Mouse (Mus musculus) lung, postnatal 25 days (tissue): ENCODE measurements around the gene Ticam1.
"Not testable (repeated sequence)": the region's sequence is repeated elsewhere in the genome, so short reads cannot be mapped to it uniquely, and the experiment has no call there.

Source experiments
- DNase-seq: peaks from one replicate; pipeline ENCODE4 v3.0.0; 2022; ENCODE audit warnings: low spot score

The Ticam1 gene

DNA sequence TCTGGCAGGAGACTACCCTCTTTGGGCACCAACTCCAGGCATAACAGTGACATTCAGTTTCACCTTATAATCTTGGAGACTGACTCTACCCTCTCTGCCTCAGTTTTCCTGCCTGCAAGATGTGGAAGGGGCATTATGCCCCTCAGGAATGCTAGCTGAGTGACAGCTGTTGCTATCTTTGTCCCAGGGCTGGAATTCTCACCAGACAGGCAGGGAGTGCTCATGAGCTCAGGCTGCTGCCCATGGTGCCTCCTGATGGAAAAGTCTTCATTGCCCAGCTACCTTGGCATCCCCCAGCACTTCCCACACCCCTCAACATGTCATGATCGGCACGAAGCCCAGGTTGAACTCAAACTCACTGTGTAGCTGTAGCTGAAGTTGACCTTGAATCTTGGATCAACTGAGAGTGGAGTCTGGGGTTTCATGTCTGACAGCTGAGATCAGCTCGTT, 13.9 kb downstream of the Ticam1 start:
- no peak for DNase-seq

DNA sequence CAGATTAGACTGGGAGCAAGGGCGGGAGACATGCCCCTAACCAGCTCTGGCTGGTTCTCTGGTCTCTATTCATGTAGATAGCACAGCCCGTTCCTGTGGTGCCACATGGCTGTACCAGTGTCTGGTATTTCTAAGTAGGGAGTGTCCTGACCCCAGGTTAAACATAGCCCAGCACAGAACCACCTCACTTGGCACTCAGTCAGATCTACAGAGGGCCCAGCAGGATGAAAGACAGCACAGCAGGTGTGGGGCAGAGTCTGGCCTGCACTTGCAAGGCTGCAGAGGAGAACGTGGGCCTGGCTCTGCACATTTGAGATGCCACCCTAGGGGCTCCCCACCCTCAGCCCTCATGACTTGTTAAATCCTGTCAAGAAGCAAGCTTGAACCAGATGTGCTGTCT, 15.4 kb downstream of the Ticam1 start:
- peak; percentile 34 for DNase-seq

DNA sequence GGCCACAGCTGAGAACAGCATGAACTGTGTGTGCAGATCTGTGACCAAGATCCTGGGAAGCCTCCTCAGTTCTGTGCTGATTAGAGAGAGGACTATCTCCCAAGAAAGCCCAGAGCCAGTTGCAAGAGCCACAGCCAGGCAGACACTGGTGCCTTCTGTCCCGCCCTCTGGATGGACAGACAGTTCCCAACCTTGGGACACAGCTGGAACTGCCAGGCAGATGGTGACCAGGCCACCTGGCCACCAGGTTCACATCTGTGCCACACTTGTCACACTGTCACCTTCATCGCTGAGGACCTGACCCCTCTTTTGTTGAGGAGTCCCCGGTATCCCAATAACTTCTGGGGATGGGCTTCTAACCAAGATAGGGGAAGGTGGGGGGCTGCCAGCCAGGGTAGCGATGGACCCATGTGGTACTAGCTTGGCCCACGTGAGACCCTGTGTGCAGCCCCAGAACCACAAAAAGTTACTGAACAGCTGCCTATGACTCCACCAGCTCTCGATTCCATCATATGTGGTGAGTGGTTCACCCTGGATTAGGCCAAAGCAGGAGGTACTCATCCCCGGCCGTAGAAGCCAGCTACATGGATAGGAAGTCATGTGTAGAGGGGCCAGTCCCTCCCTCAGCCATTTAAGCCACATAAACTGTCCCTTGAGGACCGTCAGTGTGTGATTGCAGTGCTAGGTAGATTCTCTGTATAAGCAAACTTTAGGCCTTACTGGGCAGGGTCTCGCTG, 17.1 kb downstream of the Ticam1 start:
- no peak for DNase-seq

DNA sequence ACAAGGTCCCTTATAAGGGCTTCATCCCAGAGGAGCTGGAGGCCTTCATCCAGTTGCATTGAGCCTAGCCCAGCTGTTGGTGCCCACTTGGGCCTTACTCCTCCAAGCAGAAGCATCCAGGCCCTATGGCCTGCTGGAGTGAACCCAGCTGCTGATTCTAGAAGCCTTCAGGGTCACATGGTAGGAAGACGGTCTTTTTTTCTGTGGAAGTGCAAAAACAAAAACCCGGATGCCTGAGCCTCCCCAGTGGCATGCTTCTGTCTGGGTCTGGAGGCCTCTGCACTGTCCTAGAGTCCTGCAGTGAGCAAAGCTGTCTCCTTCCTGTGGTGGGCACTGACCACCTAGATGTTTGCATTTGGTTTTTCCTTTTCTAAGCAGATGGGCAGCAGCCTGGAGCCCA, 17.8 kb downstream of the Ticam1 start:
- not testable (repeated sequence) for DNase-seq

DNA sequence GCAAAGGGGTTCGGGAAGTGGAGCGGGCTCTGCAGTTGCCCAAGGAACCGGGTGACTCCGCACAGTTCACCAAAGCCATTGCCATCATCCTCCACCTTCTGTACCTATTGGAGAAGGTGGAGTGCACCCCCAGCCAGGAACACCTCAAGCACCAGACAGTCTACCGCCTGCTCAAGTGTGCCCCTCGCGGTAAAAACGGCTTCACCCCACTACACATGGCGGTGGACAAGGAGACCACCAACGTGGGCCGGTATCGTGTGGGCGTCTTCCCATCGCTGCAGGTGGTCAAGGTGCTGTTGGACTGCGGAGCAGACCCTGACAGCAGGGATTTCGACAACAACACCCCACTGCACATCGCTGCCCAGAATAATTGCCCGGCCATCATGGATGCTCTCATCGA, 18.3 kb downstream of the Ticam1 start:
- DNase-seq = not testable (repeated sequence)

DNA sequence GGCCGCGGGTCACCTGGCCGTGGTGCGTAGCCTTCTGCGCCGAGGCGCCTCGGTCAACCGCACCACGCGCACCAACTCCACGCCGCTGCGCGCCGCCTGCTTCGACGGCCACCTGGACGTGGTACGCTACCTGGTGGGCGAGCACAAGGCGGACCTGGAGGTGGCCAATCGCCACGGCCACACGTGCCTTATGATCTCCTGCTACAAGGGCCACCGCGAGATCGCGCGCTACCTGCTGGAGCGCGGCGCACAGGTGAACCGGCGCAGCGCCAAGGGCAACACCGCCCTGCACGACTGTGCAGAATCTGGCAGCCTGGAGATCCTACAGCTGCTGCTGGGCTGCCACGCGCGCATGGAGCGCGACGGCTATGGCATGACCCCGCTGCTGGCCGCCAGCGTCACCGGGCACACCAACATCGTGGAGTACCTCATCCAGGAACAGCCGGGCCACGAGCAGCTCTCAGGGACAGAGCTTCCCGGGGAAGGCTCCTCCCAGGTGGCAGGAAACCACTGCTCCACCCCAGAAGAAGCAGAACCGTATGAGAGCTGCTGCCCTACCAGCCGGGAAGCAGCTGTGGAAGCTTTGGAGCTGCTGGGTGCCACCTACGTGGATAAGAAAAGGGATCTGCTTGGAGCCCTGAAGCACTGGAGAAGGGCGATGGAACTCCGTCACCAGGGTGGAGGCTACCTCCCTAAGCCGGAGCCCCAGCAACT, 19.2 kb downstream of the Ticam1 start:
- DNase-seq = no peak

DNA sequence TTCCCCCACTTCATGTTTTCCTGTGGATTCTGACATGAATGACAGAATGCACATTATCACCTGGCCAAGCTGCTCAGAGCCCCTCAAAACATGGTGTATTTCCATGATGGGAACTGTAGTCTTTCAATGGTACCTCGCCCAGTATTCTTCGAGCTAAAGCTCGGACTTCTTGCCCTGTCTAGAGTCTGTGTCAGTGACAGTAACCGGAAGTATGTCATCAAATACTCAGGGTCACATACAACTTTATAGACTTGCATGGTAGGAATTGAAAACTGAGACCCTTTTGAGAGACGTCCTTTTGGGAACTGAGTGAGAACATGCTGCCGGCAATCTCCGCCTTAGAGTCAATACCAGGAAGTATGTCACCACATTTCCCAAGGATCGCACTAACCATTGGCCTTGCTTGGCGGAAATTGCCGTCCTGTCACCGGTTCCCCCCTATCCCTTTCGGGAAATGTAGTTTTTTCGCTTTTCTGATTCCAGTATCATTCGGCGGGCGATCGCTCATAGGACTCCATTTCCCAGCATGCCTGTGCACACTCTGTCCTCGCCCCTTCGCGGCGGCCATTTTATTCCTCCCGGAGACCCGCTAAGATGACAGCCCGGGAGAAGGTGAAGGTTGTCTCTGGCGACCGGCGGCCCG, 20.2 kb downstream of the Ticam1 start, which contains the start of gene Fem1a:
Gene Fem1a, plus strand, starts transcription at position 572 of the 643 bp plus-strand sequence.
- peak; percentile 99 for DNase-seq

DNA sequence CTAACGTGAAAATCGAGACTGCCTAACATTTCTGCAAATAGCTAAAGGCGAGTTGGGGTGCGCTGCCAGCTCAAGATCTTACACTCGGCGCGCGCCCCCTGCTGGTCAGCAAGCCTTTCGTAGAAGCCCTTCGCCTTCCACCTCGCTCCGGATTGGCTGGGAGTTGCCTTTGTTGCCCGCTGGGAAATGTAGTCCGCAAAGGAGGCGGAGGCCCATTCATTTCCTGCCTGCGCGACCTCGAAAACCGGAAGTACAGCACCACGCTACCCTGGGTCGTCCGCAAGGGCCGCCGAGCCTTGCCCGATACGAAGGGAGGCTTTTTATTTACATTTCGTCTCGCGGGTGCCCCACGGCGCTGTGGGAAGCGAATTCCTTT, 20.7 kb downstream of the Ticam1 start:
- DNase-seq = peak; percentile 99

DNA sequence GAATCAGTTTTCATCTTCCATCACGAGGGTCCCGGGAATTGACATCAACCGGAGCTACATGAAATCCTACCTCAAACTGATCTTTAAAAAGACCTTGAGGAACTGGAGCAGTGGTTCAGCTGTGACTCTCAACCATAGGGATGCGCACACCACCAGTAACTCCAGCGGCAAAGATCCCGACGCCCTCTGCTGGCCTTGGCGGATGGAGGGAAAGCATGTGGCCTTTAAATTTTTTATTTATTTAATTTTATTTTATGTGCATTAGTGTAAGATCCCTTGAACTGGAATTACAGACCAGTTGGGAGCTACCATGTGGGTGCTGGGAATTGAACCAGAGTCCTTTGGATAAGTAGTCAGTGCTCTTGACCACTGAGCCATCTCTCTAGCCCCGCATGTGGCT, 21.2 kb downstream of the Ticam1 start:
- DNase-seq = peak; percentile 24

DNA sequence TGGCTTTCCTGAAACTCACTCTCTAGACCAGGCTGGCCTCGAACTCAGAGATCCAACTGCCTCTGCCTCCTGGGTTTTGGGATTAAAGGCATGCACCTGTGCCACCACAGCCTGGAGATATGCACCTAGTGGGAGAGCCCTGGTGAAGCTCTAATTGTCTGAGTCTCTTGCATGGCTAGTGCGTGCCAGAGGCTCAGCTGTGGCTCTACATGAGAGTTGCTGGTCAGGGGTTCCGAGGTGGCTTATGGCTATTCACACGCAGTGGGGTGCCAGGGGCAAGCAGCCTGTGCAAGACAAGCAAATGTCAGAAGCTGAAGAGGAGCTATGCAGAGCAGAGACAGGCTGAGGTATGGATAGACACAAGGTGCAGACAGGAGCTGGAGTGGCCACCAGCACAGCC, 21.9 kb downstream of the Ticam1 start:
- no peak for DNase-seq

DNA sequence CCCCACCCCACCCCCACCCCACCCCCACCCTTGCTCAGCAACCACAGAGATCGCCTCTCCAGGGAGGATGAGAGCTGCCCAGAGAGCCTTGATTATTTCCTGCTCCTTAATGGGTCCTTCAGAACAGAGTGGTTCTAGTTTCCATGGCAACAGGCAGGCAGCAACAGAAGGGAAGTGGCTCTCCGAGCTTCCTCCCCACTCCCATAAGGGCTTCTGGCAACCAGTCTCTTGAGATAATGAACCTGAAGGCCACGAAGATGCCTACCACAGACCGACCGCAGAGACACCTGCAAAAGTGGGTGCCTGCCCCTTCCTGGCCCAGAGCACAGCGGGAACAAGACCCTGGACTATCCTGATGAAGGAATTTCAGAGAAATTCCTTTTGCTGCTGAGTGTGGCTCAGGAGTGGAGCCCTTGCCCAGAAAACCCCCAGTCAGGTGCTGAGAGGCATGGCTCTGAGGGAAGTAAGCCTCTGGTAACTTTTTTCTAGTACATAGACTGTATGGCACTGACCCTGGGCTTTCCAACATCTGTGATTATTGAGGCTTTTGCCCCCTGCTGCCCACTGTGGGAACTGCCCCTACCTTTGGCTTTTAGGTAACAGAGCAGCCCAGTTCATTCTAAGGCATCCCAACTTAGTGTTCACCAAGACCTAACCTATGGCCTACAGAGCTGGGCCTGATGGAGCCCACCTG, 25.3 kb downstream of the Ticam1 start:
- peak; percentile 79 for DNase-seq

DNA sequence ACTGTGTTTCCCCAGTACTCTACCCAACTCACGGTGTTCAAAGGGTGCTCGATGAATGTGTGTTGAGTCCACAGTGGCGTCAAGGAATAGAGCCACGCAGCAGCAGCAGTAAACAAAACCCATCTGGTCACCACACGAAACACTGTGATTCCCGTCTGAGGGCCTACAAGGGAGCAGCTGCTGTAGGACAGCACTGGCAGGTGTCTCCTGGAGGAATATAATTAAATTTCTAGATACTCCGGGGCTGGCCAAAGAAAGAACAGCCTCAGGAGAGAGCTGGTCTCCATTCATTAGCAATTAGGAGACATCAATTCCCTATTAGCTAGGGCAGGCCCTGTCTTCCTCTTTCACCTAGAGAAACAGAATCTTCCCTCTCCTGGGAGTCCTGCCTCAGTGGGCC, 31.0 kb downstream of the Ticam1 start:
- no peak for DNase-seq

DNA sequence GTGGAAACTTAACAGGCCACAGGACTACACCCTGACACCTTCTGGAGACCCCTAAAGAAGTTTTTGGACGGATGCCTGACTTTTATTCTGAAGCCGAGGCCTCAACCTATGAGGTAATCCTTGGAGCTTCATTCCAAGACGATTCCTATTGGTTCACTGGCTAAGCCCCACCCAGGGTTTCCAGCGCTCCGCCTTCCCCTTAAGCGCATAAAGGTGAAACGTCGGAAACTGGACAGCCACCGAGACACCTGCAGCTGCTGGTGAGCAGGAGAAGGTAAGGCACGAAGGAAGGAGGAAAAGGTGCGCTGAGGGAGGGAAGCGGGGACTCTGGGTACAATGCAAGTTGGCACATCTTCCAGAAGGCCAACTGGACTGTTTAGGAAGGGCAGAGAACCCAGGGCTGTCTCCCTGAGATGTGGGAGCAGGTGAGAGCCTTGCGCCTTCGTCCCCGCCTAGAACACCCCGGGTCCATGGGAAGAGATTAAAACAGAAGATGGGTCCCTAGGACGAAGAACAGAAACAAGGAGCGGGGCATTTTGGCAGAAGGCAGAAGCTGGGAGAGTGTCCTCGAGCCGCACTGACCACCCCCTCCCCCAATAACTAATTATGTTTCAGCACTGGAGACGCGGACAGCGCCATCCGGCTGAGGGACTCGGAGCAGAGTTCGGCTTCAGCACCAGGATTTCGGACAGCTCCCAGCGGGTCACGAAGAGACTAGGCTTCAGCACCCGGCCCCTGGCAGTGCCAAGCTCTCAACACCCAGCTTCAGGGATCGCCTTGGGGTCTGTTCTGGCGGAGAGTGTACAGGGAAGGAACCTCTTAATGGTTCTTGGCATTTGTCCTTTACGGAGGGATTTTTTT, 34.8 kb downstream of the Ticam1 start:
- DNase-seq = peak; percentile 87

DNA sequence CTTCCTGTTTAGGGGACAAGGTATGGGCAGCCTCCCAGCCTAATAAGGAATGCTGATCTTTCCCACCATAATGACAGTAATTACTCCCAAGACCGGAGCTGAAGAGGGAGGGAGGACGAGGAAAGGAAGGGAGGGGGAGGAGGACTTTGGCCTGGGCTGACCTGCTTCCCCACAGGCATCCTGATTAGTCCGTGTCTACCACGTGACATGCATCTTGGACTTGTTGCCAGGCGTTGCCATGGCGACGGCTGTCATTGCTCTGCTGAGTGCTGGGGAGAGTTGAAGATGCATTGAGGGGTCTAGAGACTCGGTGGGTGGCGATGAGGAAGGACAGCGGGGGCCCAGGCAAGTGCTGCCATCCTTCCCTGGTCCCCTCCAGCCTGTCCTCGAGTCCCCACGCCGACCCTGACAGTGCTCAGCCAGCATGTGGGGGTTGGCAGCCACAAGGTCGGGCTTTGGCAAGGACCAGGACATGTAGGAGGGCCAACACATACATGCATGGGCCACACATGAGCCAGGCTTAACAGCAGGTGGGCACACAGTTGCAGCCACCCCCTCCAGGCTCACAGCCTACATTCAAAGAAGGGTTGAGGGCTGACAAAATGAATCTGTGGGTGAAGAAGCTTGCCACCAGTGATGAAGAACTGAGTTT, 42.6 kb downstream of the Ticam1 start:
- no peak for DNase-seq

DNA sequence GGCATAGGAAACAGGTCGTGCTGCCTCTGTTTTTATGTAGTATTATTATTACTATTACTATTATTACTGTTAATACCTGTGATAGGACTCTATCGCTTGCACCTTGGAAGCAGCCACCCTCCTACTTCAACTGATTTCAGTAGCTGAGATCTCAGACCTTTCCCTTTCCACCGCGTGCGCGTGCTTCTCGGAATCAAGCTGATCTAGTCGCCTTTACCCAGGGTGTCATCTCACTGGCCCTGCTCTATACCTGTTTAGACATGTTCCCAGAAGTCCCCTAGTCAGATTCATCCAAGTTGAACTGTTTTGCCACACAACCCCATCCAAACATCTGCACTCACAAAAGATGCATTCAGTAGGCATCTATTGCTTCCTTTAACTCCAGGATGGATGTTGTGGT, 43.2 kb downstream of the Ticam1 start:
- no peak for DNase-seq

DNA sequence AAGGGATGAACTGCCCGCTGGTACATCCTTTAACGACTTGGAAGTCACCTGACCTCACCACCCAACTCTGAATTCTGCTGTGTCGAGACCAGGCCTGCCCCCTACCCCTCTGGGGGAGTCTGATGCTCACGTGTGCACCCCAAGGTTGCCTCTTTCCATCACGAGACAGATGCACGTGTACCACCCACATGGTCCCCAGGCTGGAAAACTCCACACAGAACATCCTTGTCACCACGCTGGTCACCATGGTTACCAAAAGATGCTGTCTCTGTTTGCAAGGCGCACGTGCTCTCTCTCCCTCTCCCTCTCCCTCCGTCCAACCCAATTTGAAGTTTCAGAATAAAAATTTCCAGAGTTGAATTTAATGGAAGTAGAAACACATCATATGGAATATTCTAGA, 46.6 kb downstream of the Ticam1 start:
- no peak for DNase-seq

DNA sequence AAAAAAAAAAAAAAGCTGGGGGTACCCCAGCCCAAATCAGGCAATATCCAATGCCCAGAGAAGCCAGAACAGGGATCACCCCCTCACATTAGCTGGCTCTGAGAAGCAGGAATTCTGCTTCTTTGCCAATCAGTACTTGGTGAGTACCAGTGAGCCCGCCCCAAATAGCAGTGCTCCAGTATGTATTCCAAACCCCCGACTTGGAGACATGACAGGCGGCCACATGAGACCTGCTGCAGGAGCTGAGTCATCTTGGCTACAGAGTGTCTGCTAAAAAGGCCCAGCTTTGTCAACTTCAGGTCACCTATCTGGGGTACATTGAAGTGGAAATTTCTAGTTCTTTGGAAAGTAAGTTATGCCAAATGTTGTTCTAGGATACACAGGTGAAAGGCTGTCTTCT, 50.0 kb downstream of the Ticam1 start:
- DNase-seq = no peak

DNA sequence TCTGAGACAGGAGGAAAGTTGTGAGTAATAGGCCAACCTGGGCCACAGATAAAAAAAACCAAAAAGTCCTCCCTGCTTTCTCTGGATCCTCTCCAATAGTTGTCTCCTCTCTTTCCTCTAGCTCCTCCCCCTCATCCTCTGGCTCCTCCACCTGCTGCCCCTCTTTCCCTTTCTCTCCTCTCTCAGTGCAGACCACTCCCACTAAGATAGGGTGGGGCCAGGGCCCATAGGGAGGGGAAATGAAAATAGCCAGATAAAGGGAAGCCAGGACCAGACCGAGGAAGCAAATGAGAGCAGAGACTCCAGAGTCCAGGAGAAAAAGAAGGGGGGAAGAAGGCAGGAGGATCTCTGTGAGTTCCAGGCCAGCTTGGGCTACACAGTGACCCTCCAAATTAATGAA, 51.7 kb downstream of the Ticam1 start:
- DNase-seq = no peak

DNA sequence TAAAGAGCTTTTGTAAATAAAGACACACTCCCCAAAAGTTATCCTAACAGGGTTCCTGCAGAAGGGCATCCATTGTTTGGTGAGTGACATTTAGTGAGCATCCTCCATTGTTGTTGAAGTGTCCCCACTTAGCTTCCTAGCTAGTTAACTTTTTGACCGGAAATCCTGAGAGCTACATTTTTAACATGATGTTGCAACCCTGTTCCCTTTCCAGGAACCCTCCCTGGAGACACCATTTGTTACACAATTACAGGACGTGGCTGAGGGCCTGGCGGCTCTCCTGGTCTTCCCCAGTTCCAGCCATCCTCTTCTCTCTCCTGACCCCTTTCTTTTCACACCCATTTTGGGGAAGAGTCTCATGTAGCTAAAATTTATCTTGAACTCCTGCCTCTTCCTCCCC, 56.8 kb downstream of the Ticam1 start:
- DNase-seq = peak; percentile 84
